Mouse (Mus musculus) heart, adult 9 months (tissue): Measurements from ENCODE around the gene Phldb2.

Experiments used
- DNase-seq, 2 experiments: peaks; one replicate each; pipeline ENCODE4 v3.0.0; 2022; ENCODE audit warnings: low spot score in 2 of 2

The Phldb2 gene

GRCm38 (mm10) chr16:45946335-45946734, 7.1 kb downstream of the Phldb2 start:
- DNase-seq, result no peak

GRCm38 (mm10) chr16:45945649-45946048, 7.7 kb downstream of the Phldb2 start:
- DNase-seq, result no peak

- DNase-seq, result no peak
These were observed 8.2 kb downstream of the Phldb2 start for GRCm38 (mm10) chr16:45945174-45945631.

- no peak for DNase-seq
These were observed 11.1 kb downstream of the Phldb2 start for GRCm38 (mm10) chr16:45942169-45942891.

GRCm38 (mm10) chr16:45940701-45941100, 12.7 kb downstream of the Phldb2 start:
- no peak for DNase-seq

GRCm38 (mm10) chr16:45939436-45939835, 14.0 kb downstream of the Phldb2 start:
- DNase-seq, result no peak

- DNase-seq, result no peak
These were observed 16.0 kb downstream of the Phldb2 start for GRCm38 (mm10) chr16:45937381-45937780.

- DNase-seq, result no peak
These were observed 16.9 kb downstream of the Phldb2 start for GRCm38 (mm10) chr16:45936521-45936920.

- DNase-seq, result no peak
These were observed 17.4 kb downstream of the Phldb2 start for GRCm38 (mm10) chr16:45935956-45936483.

GRCm38 (mm10) chr16:45934721-45935407, 18.5 kb downstream of the Phldb2 start:
- DNase-seq, result no peak

GRCm38 (mm10) chr16:45930308-45930707, 23.1 kb downstream of the Phldb2 start:
- DNase-seq, result peak; percentile 19 to 34

GRCm38 (mm10) chr16:45928090-45928489, 25.3 kb downstream of the Phldb2 start:
- DNase-seq, result no peak

GRCm38 (mm10) chr16:45927601-45928000, 25.8 kb downstream of the Phldb2 start:
- DNase-seq, result peak in 1 of 2 experiments; percentile 17

GRCm38 (mm10) chr16:45926875-45927274, 26.5 kb downstream of the Phldb2 start:
- DNase-seq, result no peak

- peak; percentile 26 to 38 for DNase-seq
These were observed 29.5 kb downstream of the Phldb2 start for GRCm38 (mm10) chr16:45923731-45924424.

- DNase-seq, result peak; percentile 55 to 70
These were observed 30.7 kb downstream of the Phldb2 start for GRCm38 (mm10) chr16:45922546-45923229.

- DNase-seq, result no peak
These were observed 33.8 kb downstream of the Phldb2 start for GRCm38 (mm10) chr16:45919572-45919971.

- no peak for DNase-seq
These were observed 49.8 kb downstream of the Phldb2 start for GRCm38 (mm10) chr16:45903595-45903994.

- no peak for DNase-seq
These were observed 54.9 kb downstream of the Phldb2 start for GRCm38 (mm10) chr16:45898459-45898858.

GRCm38 (mm10) chr16:45896587-45896986, 56.8 kb downstream of the Phldb2 start:
- no peak for DNase-seq

GRCm38 (mm10) chr16:45894998-45895397, 58.4 kb downstream of the Phldb2 start:
- no peak for DNase-seq

- no peak for DNase-seq
These were observed 59.6 kb downstream of the Phldb2 start for GRCm38 (mm10) chr16:45893796-45894195.
